Mouse (Mus musculus): ENCODE measurements around the gene Srgap1. TPM values are rescaled to one million over a fixed set of nuclear protein-coding genes. Genes with fewer than 3 reads are reported as not detected.
A peak's percentile ranks its signal among the peaks of the same experiment; 100 is the strongest.

The Srgap1 gene
- polyA plus RNA-seq, 1 experiment from 2014 or later, result 11.6 TPM

GRCm38 (mm10) chr10:122008370-122008730 lies 38.8 kb downstream of the Srgap1 start:
- DNase-seq (ENCODE audit: low spot score, missing footprints) (no peak), ATAC-seq (ENCODE audit: low FRiP score) (peak; percentile 27; the same call in 1 of the 2 replicates)
- no peak overlapping the region for H3K9ac ChIP-seq (ENCODE audit: low read length)
- no peaks in the 10 kb centered on the region for H3K9me3 ChIP-seq (ENCODE audit: control insufficient read depth, low read length)
- H3K27ac ChIP-seq (ENCODE audit: low read depth, low read length), result peak overlapping the region; percentile 44; the same call in 1 of the 2 replicates
- 86% methylated on average over 2 of the region's 2 CpGs for WGBS
- H3K36me3 ChIP-seq (ENCODE audit: control insufficient read depth, insufficient read depth, low read length), result no peaks in the 10 kb centered on the region
- no peak overlapping the region for H3K4me3 ChIP-seq (ENCODE audit: low read depth, low read length)
- H3K4me2 ChIP-seq, result no peak overlapping the region
- H3K27me3 ChIP-seq (ENCODE audit: control insufficient read depth, insufficient read depth, low read length), result no peaks in the 10 kb centered on the region
- H3K4me1 ChIP-seq (ENCODE audit: control insufficient read depth, insufficient read depth, low read length), result peaks cover 5% of the 10 kb centered on the region; the same call in 1 of the 2 replicates

GRCm38 (mm10) chr10:122006606-122007005 lies 40.5 kb downstream of the Srgap1 start:
- Histone ChIP-seq H3K4me1 (ENCODE audit: control insufficient read depth, insufficient read depth, low read length) (peaks cover 5% of the 10 kb centered on the region; the same call in 1 of the 2 replicates), H3K9ac (ENCODE audit: low read length) (no peak overlapping the region), H3K27me3 (ENCODE audit: control insufficient read depth, insufficient read depth, low read length) (no peaks in the 10 kb centered on the region), H3K27ac (ENCODE audit: low read depth, low read length) (no peak overlapping the region), H3K4me2 (no peak overlapping the region), H3K9me3 (ENCODE audit: control insufficient read depth, low read length) (no peaks in the 10 kb centered on the region), H3K4me3 (ENCODE audit: low read depth, low read length) (no peak overlapping the region), H3K36me3 (ENCODE audit: control insufficient read depth, insufficient read depth, low read length) (peaks cover 2% of the 10 kb centered on the region; the same call in 1 of the 2 replicates)
- WGBS, result 54% methylated on average over 5 of the region's 5 CpGs
- DNase-seq (ENCODE audit: low spot score, missing footprints), result no peak
- ATAC-seq (ENCODE audit: low FRiP score), result no peak

GRCm38 (mm10) chr10:122006151-122006550 lies 41.0 kb downstream of the Srgap1 start:
- peaks cover 2% of the 10 kb centered on the region; the same call in 1 of the 2 replicates for H3K36me3 ChIP-seq (ENCODE audit: control insufficient read depth, insufficient read depth, low read length)
- 91% methylated on average over 6 of the region's 6 CpGs for WGBS
- peaks cover 5% of the 10 kb centered on the region; the same call in 1 of the 2 replicates for H3K4me1 ChIP-seq (ENCODE audit: control insufficient read depth, insufficient read depth, low read length)
- no peak for ATAC-seq (ENCODE audit: low FRiP score)
- H3K27ac ChIP-seq (ENCODE audit: low read depth, low read length), result no peak overlapping the region
- no peak overlapping the region for H3K4me3 ChIP-seq (ENCODE audit: low read depth, low read length)
- no peaks in the 10 kb centered on the region for H3K27me3 ChIP-seq (ENCODE audit: control insufficient read depth, insufficient read depth, low read length)
- no peak for DNase-seq (ENCODE audit: low spot score, missing footprints)
- H3K4me2 ChIP-seq, result no peak overlapping the region
- no peaks in the 10 kb centered on the region for H3K9me3 ChIP-seq (ENCODE audit: control insufficient read depth, low read length)
- H3K9ac ChIP-seq (ENCODE audit: low read length), result no peak overlapping the region

- H3K4me1 ChIP-seq (ENCODE audit: control insufficient read depth, insufficient read depth, low read length), result peaks cover 5% of the 10 kb centered on the region; the same call in 1 of the 2 replicates
- H3K4me3 ChIP-seq (ENCODE audit: low read depth, low read length), result no peak overlapping the region
- no peak overlapping the region for H3K4me2 ChIP-seq
- H3K9me3 ChIP-seq (ENCODE audit: control insufficient read depth, low read length), result no peaks in the 10 kb centered on the region
- H3K27ac ChIP-seq (ENCODE audit: low read depth, low read length), result no peak overlapping the region
- no peak for DNase-seq (ENCODE audit: low spot score, missing footprints)
- H3K36me3 ChIP-seq (ENCODE audit: control insufficient read depth, insufficient read depth, low read length), result peaks cover 2% of the 10 kb centered on the region; the same call in 1 of the 2 replicates
- WGBS, result 75% methylated on average over 6 of the region's 6 CpGs
- ATAC-seq (ENCODE audit: low FRiP score), result no peak
- no peaks in the 10 kb centered on the region for H3K27me3 ChIP-seq (ENCODE audit: control insufficient read depth, insufficient read depth, low read length)
- no peak overlapping the region for H3K9ac ChIP-seq (ENCODE audit: low read length)
Observed at GRCm38 (mm10) chr10:122005560-122005959, 41.6 kb downstream of the Srgap1 start.

GRCm38 (mm10) chr10:122002930-122003329 lies 44.2 kb downstream of the Srgap1 start:
- Histone ChIP-seq H3K4me1 (ENCODE audit: control insufficient read depth, insufficient read depth, low read length) (no peaks in the 10 kb centered on the region; the same call in 1 of the 2 replicates), H3K27me3 (ENCODE audit: control insufficient read depth, insufficient read depth, low read length) (no peaks in the 10 kb centered on the region), H3K27ac (ENCODE audit: low read depth, low read length) (no peak overlapping the region), H3K4me3 (ENCODE audit: low read depth, low read length) (no peak overlapping the region), H3K4me2 (no peak overlapping the region), H3K9ac (ENCODE audit: low read length) (no peak overlapping the region), H3K36me3 (ENCODE audit: control insufficient read depth, insufficient read depth, low read length) (peaks cover 2% of the 10 kb centered on the region; the same call in 1 of the 2 replicates), H3K9me3 (ENCODE audit: control insufficient read depth, low read length) (no peaks in the 10 kb centered on the region)
- no peak for DNase-seq (ENCODE audit: low spot score, missing footprints)
- no peak for ATAC-seq (ENCODE audit: low FRiP score)
- 83% methylated on average over 6 of the region's 6 CpGs for WGBS

GRCm38 (mm10) chr10:121998806-121999205 lies 48.3 kb downstream of the Srgap1 start:
- Histone ChIP-seq H3K9me3 (ENCODE audit: control insufficient read depth, low read length) (no peaks in the 10 kb centered on the region), H3K36me3 (ENCODE audit: control insufficient read depth, insufficient read depth, low read length) (peaks cover 2% of the 10 kb centered on the region; the same call in 1 of the 2 replicates), H3K4me2 (no peak overlapping the region), H3K9ac (ENCODE audit: low read length) (no peak overlapping the region), H3K27me3 (ENCODE audit: control insufficient read depth, insufficient read depth, low read length) (no peaks in the 10 kb centered on the region), H3K4me1 (ENCODE audit: control insufficient read depth, insufficient read depth, low read length) (peaks cover 28% of the 10 kb centered on the region), H3K27ac (ENCODE audit: low read depth, low read length) (no peak overlapping the region), H3K4me3 (ENCODE audit: low read depth, low read length) (no peak overlapping the region)
- 59% methylated on average over 7 of the region's 7 CpGs for WGBS
- ATAC-seq (ENCODE audit: low FRiP score) (no peak), DNase-seq (ENCODE audit: low spot score, missing footprints) (no peak)

GRCm38 (mm10) chr10:121996500-121996899 lies 50.6 kb downstream of the Srgap1 start:
- Histone ChIP-seq H3K4me2 (peak overlapping the region; percentile 9; the same call in 1 of the 2 replicates), H3K4me1 (ENCODE audit: control insufficient read depth, insufficient read depth, low read length) (peaks cover 29% of the 10 kb centered on the region), H3K27ac (ENCODE audit: low read depth, low read length) (peak overlapping the region; percentile 46), H3K27me3 (ENCODE audit: control insufficient read depth, insufficient read depth, low read length) (no peaks in the 10 kb centered on the region), H3K36me3 (ENCODE audit: control insufficient read depth, insufficient read depth, low read length) (no peaks in the 10 kb centered on the region), H3K4me3 (ENCODE audit: low read depth, low read length) (no peak overlapping the region), H3K9me3 (ENCODE audit: control insufficient read depth, low read length) (no peaks in the 10 kb centered on the region), H3K9ac (ENCODE audit: low read length) (no peak overlapping the region)
- WGBS, result 10% methylated on average over 4 of the region's 4 CpGs
- DNase-seq (ENCODE audit: low spot score, missing footprints) (peak; percentile 89), ATAC-seq (ENCODE audit: low FRiP score) (peak; percentile 68)

- Histone ChIP-seq H3K9ac (ENCODE audit: low read length) (no peak overlapping the region), H3K4me1 (ENCODE audit: control insufficient read depth, insufficient read depth, low read length) (peaks cover 29% of the 10 kb centered on the region), H3K4me3 (ENCODE audit: low read depth, low read length) (no peak overlapping the region), H3K4me2 (peak overlapping the region; percentile 4; the same call in 1 of the 2 replicates), H3K27ac (ENCODE audit: low read depth, low read length) (no peak overlapping the region; the same call in 1 of the 2 replicates), H3K36me3 (ENCODE audit: control insufficient read depth, insufficient read depth, low read length) (no peaks in the 10 kb centered on the region), H3K27me3 (ENCODE audit: control insufficient read depth, insufficient read depth, low read length) (no peaks in the 10 kb centered on the region), H3K9me3 (ENCODE audit: control insufficient read depth, low read length) (no peaks in the 10 kb centered on the region)
- peak; percentile 30; the same call in 1 of the 2 replicates for ATAC-seq (ENCODE audit: low FRiP score)
- WGBS, result 11% methylated on average over 4 of the region's 4 CpGs
- no peak for DNase-seq (ENCODE audit: low spot score, missing footprints)
Observed at GRCm38 (mm10) chr10:121995448-121995847, 51.7 kb downstream of the Srgap1 start.

- DNase-seq (ENCODE audit: low spot score, missing footprints), result no peak
- no peak for ATAC-seq (ENCODE audit: low FRiP score)
- no peak overlapping the region for H3K4me2 ChIP-seq
- peaks cover 29% of the 10 kb centered on the region for H3K4me1 ChIP-seq (ENCODE audit: control insufficient read depth, insufficient read depth, low read length)
- H3K27ac ChIP-seq (ENCODE audit: low read depth, low read length), result no peak overlapping the region
- no peak overlapping the region for H3K4me3 ChIP-seq (ENCODE audit: low read depth, low read length)
- no peak overlapping the region for H3K9ac ChIP-seq (ENCODE audit: low read length)
- no peaks in the 10 kb centered on the region for H3K27me3 ChIP-seq (ENCODE audit: control insufficient read depth, insufficient read depth, low read length)
- H3K9me3 ChIP-seq (ENCODE audit: control insufficient read depth, low read length), result no peaks in the 10 kb centered on the region
- 52% methylated on average over 5 of the region's 5 CpGs for WGBS
- no peaks in the 10 kb centered on the region for H3K36me3 ChIP-seq (ENCODE audit: control insufficient read depth, insufficient read depth, low read length)
Observed at GRCm38 (mm10) chr10:121994660-121995059, 52.5 kb downstream of the Srgap1 start.
